Mouse (Mus musculus) thymus, postnatal 14 days (tissue): ENCODE data around the gene Lrrc75a.
"Not testable (repeated sequence)": the region's sequence is repeated elsewhere in the genome, so short reads cannot be mapped to it uniquely, and the experiment has no call there.

Source experiments
- DNase-seq: peaks from one replicate; pipeline ENCODE4 v3.0.0; 2021

Lrrc75a gene

DNA sequence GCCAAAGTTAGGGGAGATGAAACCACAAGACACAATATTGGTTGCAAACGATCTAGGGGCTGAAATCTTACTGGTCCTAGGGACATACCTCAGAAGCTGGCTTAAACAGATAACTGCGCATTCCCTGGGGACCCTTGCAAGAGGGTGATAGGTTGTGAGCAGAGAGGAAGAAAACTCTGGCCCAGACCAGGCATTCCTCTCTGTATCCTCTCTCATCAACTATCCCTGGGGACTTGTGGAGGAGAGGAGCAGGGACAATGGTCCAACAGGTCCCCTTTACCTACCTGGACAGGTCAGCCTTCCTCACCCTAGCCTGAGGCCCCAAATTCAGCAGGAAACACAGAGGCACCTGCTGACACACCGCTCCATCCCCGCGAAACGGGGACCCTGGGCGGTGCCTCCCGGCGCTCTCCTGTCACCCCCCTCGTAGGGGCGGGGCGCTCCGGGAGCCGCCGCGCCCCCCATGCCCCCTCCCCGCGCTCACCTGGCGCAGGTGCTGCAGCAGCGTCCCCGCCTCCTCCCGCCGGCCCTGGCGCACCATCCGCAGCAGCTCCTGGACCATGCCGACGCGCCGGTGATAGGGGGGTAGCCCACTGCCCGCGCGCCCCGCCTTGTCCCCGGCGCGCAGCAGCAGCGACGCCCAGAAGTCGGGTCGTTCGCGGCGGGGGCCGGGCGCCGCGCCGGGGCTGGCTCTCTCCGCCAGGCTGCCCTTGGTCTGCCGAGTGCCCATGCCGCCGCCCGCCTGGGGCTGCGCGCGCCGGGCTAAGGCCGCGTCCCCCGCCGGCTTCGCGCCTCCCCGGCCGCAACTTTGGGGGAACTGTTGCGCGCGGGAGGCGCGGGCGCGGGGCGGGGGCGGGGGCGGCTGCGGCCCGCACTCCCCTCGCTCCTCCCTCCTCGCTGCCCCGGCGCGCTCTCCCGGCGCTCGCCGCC is at the start of gene Lrrc75a:
TSS of gene Lrrc75a (minus strand) at position 863 of the 930 bp plus-strand sequence.
- peak; percentile 63 for DNase-seq

DNA sequence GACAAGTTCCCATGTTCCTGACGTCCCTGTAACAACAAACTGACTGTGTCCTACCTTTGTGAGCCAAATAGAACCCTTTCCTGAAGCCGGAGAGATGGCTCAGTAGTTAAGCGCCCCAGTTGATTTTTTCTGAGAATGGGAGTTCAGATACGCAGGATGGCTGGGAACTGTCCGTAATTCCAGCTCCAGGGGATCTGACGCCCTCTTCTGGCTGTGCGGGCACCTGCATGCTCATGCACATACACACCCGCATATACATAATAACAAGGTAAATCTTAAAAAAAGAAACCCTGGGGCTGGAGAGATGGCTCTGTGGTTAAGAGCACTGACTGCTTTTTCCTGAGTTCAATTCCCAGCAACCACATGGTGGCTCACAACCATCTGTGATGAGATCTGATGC is 46.8 kb upstream of the Lrrc75a start:
- no peak for DNase-seq

DNA sequence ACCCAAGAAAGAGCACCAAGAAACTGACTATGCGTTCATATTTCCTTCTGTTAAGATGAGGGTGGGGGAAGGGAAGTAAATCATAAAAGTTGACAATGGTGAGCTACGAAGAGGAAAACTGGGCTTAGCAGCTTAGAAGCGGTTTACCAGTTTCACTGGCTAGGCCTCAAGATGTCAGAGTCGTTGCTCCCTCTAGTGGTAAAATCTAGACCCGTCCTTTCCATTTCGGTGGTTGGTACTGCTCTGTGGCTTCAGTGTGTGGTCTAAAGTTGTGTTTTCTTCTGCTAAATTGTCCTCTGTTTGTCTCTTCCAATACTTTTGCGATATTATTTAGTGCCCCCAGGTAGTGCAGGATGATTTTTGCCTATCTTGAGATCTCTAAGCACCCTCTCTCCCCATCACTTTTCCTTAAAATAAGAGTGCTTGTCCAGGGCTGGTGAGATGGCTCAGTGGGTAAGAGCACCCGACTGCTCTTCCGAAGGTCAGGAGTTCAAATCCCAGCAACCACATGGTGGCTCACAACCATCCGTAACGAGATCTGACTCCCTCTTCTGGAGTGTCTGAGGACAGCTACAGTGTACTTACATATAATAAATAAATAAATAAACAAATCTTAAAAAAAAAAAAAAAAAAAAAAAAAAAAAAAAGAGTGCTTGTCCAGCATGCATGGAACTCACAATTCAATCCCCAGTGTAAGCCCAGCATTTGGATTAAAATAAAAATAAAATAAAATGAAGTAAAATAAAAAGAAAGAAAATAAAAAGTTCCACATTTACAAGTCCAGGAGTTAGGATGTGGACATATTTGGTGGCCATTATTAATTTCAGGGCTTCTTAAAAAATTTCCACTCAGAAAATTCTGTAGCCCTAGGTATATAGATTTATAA is 45.2 kb upstream of the Lrrc75a start:
- peak; percentile 46 for DNase-seq

DNA sequence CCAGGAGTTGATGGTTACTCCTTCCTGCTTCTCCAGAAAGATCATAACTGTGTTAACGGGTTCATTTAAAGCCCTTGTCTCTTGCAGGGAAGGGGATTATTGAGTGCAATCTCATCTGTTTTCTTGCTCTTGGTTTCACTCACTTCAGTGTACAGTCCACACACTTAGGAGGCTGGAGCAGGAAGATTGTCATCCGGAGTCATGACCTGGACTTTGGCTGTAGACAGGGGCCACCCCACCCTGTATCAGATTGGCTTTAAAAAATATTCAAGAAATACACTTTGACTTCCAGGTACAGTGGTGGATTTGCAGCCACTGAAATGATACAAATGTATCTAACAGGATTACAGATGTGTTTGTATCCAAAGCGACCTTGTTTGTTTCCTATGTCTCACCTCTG is 43.3 kb upstream of the Lrrc75a start:
- no peak for DNase-seq

DNA sequence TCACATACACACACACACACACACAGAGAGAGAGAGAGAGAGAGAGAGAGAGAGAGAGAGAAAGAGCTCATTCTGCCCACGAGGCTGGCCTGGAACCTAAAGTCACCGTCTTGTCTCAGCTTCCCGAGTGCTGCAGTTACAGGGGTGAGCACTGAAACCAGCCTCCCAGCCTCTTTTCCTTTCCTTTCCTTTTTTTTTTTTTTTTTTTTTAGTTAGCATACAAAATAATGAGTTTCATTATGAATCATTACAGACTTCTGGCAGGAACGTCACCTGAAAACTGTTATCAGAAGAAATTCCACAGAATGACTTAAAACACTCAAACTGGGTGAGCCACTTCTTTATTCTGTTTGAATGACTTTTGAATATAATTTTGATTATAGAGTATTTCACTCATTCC is 31.6 kb upstream of the Lrrc75a start:
- no peak for DNase-seq

DNA sequence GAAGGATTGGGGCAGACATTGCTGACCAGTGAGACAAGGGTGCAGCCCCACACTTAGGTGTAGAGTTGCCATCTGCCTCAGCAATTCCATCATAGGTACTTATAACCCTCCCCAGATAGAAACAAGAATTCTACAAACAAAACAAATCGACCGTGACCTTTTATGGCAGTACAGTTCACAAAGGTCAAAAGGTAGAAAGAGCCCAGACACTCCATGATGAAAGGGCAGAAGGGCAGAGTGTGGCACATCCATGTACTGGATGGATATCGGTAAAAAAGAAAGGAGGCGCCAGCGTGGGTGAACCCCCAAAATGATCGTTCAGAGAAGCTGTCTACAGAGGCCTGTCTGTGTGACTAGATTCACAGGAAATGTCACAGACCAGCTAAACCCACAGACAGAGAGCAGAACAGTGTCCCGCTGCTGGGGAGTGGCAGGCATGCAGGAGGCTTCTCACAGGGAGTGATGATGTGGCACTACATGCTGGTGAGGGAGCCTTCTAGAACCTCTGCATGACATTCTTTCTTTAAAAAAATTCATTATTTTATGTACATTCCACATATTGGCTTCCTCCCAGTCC is 30.5 kb upstream of the Lrrc75a start:
- peak; percentile 11 for DNase-seq

DNA sequence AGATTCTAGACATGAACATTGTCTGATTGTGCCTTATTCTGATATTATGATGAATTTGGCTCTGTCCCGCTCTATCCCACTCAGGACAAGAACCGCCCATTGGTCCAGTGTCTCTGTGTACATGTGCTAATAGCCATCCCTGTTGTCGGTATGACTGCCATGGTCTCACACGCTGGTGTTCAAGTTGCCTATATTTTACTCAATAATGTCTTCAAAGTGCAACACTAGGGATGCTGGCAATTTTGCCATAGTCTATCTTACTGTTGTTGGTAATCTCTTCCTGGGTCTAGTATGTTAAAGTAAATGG is 27.9 kb upstream of the Lrrc75a start:
- DNase-seq = no peak

DNA sequence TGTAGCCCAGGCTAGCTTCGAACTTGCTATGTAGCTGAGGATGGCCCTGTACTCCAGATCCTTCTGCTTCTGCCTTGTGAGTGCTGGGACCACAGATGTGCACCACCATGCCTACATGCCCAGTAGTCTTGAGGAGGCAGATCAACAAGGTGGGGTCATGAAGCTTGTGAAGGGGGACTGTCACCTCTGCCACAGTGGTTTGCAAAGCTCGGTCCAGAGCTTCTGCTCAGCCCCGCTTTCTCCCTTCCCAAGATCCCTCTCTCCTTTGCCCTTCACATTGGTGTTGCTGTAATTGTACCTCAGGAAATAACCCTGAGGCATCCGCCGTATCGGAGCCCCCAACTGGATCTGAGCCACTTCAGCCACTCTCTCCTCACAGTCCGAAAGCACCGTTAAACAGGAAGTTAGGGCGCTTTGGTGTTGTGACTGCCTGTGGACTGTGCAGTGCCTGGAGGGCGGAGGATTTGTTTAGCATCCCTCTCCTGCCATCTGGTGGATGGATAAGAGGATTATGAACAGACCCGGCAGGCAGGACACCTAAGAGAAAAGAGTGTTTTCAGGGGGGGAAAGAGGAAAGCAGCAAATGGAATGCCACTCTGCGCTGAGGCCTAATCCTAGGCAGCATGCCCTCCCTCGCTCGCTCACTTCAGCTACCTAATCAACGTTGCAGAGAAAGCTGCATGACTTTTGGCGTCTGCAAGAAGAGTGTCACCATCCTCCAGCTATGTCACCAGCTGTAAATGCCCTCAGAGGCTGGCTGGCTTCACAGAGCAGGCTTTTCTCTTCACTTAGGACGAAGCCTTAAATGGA is 27.4 kb upstream of the Lrrc75a start:
- DNase-seq = peak; percentile 70

DNA sequence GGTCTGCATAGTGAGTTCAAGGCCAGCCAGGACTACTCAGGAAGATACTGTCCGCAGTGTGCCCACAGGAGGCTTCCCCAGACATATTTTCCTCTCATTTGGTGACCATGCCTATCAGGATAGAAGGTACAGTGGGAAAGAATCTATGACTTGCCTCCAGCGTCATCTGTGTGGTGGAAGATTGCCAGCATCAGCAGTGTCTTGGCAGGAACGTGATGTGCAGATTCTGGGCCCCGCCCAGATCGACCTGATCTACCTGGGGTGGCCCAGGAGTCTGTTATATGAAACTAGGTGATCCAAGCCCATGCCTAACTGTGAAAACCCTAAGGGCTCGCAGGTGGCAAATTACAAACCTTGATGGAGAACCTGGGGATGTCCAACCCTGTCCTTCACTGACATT is 21.7 kb upstream of the Lrrc75a start:
- DNase-seq = no peak

DNA sequence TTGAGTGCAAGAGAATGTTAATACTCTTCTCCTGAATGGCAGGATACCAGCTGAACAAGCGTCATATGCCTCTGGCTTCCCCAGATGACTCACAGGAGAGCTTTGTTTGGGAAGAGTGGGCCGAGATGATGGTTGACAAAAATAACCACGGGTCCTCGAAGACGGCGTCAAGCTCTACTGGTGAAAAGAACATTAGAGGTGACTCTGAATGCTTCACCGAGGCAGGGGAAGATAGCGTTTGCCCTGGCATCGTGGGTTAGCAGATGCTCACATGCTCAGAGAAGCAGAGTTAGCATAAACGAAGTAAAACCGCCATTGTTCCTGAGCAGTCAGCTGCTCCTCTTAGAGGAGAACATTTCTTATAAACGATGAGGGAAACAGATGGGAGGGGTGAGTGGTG is 21.1 kb upstream of the Lrrc75a start:
- no peak for DNase-seq

DNA sequence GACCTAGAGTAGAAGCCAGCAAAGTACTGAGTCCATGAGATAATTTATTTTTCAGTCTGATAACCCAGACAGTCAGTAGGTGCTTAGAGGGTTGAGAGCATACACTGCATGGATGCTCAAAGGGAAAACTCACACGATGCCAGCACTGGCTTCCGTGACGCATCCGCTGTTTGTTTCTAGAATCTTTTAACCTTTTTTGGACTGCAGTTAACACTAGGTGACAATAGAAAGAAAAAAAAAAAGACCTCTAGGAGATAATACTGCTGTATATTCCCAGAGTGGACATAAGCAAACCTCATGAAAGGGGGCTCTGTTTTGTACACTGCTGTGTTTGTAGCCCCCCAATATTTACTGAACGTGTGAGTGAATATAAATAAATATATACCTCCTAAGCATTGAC is 20.7 kb upstream of the Lrrc75a start:
- DNase-seq = no peak

DNA sequence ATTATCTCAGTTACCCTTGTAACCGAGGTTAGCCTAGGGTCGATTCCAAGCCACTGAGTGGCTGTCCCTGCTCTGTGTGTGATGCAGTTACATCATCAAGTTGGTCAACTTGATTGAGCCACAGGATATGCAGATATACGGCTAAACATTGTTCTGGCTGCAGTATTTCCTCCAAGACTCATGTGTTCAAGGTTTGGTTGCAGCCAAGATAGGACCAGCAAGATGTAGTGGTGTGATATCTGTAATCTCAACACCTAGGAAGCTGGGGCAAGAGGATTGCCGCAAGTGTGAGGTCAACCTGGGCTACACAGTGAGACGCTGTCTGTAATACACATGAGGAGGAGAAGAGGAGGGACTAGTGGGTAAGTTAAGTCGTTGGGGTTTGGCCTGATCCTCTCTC is 15.9 kb upstream of the Lrrc75a start:
- DNase-seq = no peak

DNA sequence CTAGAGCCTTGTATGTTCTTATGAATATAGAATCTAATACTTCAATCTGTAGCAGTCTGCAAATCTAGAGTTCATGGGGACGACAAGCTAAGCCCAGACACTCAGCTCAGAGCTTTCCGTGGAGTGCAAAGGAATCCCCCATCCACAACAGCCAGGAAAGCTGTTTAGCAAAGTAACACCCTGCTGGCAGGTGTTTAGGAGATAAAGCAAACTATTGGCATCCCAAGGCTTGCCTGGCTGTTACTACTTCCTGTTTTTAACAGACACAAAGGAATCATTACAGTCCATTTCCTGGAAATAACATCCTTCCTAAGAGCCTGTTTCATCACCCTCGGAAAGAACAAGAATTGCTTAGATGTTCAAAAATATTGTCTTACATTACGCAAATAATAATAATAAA is 12.6 kb upstream of the Lrrc75a start:
- DNase-seq = no peak

DNA sequence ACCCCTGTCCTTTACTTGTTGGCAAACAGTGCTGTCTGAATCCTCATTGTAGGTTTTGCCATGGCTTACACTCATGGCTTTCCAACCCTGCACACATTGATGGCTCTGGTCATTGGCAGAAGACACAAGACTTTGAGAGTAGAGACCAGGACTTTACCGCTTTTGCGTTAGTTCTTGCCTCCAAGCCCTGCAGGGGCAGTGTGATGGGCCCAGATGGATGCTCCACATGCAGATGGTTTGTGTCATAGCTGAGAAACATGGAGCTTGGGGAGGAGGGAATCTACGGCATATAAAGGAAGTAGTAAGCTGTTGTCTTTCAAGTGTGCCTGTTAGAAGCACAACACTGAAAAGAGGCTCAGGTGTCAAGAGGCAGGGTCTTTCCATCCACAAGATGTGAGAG is 3.8 kb upstream of the Lrrc75a start:
- no peak for DNase-seq

DNA sequence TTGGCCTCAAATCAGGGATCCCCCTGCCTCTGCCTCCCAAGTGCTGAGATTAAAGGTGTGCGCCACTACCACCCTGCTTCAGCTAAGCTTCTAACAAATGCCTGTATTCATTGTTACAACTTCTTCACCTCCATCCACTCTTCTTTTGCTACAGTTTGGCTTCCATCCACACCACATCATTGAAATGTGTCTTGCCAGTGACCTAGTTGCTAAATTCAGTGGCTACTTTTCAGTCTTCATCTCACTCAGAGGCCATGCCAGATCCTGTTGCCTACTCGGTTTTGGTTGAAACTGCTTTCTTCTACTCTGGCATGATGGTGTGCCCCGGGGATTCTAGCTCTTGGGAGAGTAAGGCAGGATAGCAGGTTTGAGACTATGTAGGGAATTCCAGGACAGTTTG is 3.2 kb upstream of the Lrrc75a start:
- DNase-seq = no peak

DNA sequence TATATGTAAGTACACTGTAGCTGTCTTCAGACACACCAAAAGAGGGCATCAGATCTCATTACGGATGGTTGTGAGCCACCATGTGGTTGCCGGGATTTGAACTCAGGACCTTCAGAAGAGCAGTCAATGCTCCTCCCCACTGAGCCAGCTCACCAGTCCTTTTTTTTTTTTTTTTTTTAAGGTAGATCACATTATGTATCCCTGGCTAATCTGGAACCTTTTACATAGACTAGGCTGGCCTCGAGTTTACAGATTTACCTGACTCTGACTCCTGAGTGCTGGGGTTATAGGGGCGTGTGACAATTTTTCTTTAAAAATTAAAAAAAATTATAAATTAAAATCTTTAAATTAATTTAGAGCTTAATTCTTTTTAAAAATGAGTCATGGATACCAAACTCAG is 1.5 kb upstream of the Lrrc75a start:
- not testable (repeated sequence) for DNase-seq

DNA sequence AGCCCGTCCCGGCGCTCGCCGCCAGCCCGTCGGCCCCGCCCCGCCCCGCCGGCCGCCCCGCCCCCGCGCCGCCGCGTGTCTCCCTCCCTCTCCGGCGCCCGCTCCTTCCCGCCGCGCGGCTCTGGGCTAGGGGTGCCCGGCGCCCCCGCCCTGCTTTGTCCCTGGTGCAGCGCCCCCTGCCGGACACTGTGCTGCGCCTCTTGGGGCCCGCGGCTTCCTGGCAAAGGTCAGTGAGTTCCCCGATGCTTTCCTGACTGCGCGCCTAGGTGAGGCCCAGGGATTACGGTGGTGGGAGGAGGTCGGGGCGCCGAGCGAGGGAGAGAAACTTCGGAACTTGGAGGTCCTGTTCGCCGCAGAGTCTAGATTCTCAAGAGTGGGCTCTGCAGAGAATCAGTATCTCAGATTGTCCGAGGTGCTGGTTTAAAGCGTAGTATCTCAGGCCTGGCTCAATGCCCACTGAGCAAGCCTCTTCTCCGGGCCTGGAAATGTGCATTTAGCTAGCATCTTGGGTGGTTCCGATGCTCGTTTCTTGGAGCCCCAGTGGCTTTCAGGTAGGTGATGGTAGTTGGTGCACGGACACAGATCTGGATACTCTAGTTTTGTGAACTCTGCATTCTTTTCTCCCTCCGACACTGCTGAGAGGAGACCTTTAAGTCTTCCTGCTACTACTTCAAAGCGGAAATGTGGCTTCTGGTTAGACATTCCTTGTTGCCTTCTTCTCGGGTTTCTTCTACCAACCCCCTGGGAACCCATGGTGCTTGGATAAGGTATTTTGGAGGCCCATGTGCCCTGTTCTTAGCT is 468 bp upstream of the Lrrc75a start, which contains the start of gene Mmgt2:
TSS of gene Mmgt2 (plus strand) at position 74 of the 801 bp plus-strand sequence.
- DNase-seq = peak; percentile 98

DNA sequence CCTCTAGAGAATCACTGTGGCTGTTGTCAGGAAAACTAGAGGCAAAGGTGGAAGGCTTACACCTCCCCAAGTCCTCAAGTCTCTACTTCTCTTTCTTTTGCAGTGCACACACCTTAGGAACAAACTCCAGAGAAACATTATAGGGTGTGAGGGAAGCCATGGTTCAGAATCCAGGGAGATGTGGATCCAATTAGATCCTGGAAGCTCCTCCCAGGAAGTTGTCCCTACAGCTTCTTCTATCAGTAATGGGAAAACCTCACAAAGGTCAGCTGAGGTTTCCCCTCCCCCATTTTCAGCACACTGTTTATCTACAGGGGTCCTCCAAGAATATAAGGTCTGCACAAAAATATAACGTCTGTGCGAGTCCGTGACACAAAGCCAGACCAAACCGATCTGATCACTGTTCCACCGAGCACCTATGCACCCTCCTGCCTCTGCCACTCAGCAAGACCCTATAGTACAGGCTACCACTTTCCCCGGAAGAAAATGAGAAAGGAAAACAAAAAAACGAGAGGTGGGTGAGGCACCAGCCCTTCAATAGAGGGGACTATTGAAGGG is 1.3 kb downstream of the Lrrc75a start:
- no peak for DNase-seq

DNA sequence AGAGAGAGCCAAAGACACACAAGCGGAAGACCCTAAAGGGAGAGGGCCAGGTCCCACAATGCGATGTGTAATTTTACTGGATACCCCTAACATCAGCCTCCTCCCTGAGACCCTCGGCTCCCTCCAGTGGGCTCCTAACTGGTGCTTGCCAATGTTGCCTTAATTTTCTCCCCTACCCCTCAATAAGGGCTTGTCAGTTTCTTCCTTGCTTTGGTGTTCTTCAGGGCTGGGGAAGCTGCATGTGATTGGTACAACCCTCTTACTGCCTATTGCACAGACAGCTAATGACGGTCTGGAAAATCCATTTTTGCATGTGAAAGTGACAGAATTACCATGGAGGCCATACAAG is 1.9 kb downstream of the Lrrc75a start:
- no peak for DNase-seq

DNA sequence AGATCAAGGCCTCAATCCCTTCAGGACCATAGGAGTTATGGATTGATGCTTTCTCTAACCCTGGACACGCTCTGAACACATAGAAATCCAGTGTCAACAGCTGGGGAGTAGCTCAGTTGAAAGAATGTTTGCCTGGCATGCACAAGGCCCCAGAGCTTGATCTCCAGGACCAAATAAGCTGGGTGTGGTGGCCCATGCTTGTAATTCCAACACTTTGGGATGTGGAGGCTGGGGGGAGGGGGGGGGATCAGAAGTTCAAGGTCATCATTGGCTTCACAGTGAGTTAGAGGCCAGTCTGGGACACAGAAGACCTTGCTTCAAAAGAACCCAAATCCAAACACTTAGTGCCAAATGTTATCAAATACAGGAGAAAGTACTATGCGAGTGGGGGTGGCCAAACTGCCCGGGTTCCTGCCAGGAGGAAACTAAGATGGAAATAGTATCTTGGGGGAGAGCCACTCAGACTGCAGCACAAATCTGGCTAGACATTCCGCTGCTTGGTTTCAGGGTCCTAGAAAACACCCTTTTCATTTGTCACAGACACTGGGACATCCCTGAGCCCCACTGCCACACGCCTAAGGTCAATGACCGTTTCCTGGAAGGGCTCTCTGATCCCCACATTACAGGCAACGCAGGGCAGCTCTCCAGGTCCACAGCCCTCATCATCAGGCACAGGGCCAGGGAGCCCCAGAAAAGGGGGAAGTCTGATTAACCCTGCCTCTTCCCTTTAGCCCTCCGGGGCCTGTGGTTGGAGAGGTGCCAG is 2.4 kb downstream of the Lrrc75a start:
- DNase-seq = no peak

DNA sequence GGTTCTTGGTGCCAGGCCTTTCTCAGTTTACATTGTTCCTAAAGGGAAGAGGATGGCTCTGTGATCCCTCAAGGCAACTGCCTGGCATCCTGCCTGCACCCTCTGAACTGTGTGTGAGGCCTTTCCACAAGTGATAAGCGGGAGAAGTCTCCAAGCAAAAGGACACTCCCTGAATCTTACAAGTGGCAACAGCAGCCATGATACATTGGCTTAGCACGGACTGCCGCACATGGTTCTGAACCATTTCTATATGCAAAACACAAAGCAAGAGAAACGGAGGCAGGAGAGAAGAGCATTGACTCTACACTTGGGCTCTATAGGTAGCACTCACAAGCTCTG is 3.0 kb downstream of the Lrrc75a start:
- no peak for DNase-seq
